Mouse (Mus musculus): ENCODE results near the gene Capn8. TPM values are rescaled to one million over a fixed set of nuclear protein-coding genes. Genes with fewer than 3 reads are reported as not detected.

The Capn8 gene
- polyA plus RNA-seq, 1 experiment from 2014 or later: 0.10 TPM

DNA sequence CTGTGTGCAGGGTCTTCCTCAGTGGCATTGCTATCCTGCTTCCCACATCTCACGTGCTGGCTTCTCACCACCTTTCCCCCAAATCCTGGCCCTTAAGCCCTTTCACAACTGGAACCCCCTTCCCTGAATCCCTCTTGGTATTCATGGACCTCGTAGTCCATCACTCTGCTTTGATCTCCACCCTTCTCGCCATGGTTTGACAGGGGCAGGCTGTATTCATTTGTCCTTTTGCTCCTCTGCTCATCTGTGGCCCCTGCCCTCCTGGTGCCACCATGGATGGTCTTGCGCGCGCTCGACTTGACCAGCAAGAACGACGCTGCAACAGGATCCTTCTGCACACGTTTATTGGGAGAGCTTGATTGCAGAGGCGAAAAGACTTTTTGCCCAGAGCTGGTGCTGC lies 5.3 kb upstream of the Capn8 start:
- H3K9me3 ChIP-seq (replicated peaks): no peaks in the 10 kb centered on the region
- no peak for ATAC-seq
- H3K4me3 ChIP-seq: no peak overlapping the region
- no peak overlapping the region for H3K9ac ChIP-seq
- peaks cover 3% of the 10 kb centered on the region for H3K27me3 ChIP-seq
- no peak overlapping the region for H3K27ac ChIP-seq
- H3K4me2 ChIP-seq: no peak overlapping the region
- H3K36me3 ChIP-seq (ENCODE audit: poor library complexity, severe bottlenecking): no peaks in the 10 kb centered on the region
- WGBS: 85% methylated on average over 11 of the region's 11 CpGs
- H3K4me1 ChIP-seq: 0 out of 2 replicates have a peak, but pooled peaks cover 6% of the 10 kb centered on the region

DNA sequence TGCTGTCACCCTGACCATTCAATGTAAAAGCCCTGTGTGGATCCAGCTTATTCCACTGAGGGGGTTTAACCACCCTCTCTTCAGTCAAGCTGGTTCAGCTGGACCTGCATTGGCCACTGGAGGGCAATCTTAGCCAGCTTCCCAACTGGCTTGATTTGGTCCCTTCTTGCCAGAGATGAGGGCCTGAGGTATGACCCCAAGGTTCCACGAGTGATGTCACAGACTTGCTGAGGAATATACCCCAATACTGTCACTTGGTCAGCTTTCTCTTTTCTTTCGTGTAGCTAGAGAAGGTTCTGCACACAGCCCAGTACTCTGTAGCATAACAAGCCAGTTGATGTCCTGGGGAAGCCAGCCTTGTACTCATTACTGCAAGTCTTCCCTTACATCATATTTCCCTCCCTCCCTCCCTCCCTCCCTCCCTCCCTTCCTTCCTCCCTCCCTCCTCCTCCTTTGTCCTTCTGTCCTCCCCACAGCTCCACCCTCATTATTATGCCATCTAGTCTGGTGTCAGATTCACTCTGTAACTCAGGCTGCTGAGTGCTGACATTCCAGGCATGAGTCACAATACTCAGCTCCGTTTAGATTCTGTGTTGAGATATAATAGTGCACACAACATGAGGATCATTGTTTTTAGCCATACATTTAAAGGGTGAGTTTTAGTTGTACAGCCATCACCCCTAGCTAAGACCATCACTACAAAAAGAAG lies 4.3 kb upstream of the Capn8 start:
- Histone ChIP-seq H3K9me3 (replicated peaks) (no peaks in the 10 kb centered on the region), H3K4me2 (no peak overlapping the region), H3K9ac (no peak overlapping the region), H3K27ac (no peak overlapping the region), H3K4me1 (0 out of 2 replicates have a peak, but pooled peaks cover 6% of the 10 kb centered on the region), H3K4me3 (no peak overlapping the region), H3K27me3 (peaks cover 9% of the 10 kb centered on the region), H3K36me3 (ENCODE audit: poor library complexity, severe bottlenecking) (no peaks in the 10 kb centered on the region)
- 19% methylated on average over 3 of the region's 3 CpGs for WGBS
- peak; percentile 76 for ATAC-seq

DNA sequence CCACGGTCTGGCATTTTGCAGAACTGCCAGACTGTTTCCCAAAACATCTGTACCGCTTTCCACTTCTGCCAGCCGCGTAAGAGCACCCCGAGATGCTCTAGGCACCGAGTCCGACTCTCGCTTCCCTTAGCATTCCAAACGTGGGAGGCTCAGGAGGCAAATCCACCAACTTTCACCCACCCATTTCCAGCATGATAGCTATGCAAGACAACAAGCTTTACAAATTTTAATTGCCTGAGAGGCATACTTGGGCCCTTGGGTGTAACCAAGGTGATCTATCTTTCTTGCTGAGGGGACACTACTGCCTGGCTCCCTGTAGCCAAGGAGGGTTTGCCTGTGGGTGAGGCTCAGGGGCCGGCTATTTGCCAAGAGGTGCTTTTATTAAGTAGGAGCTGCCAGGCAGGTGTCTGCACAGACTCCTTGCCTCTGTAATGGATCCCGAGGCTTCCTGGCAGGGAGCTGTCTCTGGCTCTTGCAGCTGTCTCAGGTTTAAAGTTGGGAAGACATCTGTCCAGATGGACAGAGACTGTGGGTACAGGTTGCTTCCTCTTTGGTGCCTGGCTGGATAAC lies 2.8 kb upstream of the Capn8 start:
- Histone ChIP-seq H3K4me3 (no peak overlapping the region), H3K27ac (no peak overlapping the region), H3K9ac (no peak overlapping the region), H3K36me3 (ENCODE audit: poor library complexity, severe bottlenecking) (no peaks in the 10 kb centered on the region), H3K9me3 (replicated peaks) (no peaks in the 10 kb centered on the region), H3K4me1 (0 out of 2 replicates have a peak, but pooled peaks cover 6% of the 10 kb centered on the region), H3K27me3 (peaks cover 10% of the 10 kb centered on the region), H3K4me2 (no peak overlapping the region)
- WGBS: 74% methylated on average over 11 of the region's 11 CpGs
- no peak for ATAC-seq

DNA sequence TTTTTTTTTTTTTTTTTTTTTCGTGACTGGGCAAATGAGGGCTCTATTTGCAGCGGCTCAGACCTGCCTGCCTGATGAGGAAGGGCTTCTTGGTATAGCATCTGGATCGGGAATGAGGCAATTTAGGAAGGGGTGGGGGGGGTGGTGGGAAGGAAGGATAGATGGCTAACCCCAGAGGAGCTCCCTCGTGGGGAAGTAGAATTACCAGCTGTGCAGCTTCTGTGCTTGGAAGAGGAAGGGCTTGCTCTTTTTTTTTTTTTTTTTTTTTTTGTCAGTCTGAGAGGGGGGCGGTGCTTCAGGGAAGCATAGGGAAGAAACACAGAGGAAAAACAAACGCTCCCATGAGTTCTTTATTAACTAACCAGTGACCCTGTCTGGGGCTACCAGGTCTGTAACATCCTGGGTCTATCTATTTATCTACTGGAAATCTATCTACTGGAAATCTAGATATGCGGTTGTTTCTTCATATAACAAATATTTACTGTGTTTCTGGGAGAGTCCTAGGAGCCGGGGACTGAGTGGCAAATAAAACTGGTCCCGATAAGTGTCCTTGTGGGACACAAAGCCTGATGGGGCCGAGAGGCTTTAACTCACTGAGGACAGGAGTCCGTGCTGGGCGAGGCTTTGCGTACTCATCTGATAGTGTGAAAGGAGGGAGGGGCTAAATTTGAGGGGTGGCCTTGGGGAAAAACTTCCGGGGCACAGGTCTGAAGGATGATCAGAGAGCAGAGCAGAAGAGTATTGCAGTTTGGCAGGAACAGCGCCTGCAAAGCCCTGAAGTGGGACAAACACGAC lies 2.0 kb upstream of the Capn8 start:
- ATAC-seq: no peak
- Histone ChIP-seq H3K27ac (no peak overlapping the region), H3K27me3 (peaks cover 18% of the 10 kb centered on the region), H3K9me3 (replicated peaks) (no peaks in the 10 kb centered on the region), H3K9ac (no peak overlapping the region), H3K36me3 (ENCODE audit: poor library complexity, severe bottlenecking) (no peaks in the 10 kb centered on the region), H3K4me2 (no peak overlapping the region), H3K4me3 (no peak overlapping the region), H3K4me1 (0 out of 2 replicates have a peak, but pooled peaks cover 6% of the 10 kb centered on the region)
- WGBS: 45% methylated on average over 16 of the region's 16 CpGs

DNA sequence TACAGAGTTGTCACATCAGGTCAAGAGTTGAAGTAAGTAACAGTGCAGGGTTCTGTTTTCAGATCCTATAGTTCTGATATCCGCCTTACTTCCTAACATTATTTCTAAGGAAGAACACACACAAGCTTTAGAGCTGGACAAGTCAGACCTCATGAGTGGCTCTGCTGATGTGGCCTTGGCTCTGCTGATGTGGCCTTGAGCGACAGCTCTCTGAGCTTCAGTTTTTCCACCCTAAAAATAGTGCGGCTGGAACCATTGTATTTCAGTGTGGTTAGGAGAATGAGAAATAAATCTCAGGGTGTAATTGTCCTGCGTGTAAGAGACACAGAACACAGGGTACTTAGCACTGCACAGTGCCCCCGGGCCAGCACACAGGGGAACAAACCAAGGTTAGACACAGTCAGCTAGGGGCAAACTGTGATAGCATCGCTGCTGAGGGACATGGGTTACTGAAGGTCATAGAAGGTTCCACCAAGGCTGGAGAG lies 586 bp downstream of the Capn8 start:
- no peaks in the 10 kb centered on the region for H3K9me3 ChIP-seq (replicated peaks)
- 0 out of 2 replicates have a peak, but pooled peaks cover 6% of the 10 kb centered on the region for H3K4me1 ChIP-seq
- 95% methylated on average over 6 of the region's 6 CpGs for WGBS
- no peak overlapping the region for H3K4me2 ChIP-seq
- H3K36me3 ChIP-seq (ENCODE audit: poor library complexity, severe bottlenecking): no peaks in the 10 kb centered on the region
- no peak overlapping the region for H3K9ac ChIP-seq
- peaks cover 18% of the 10 kb centered on the region for H3K27me3 ChIP-seq
- H3K4me3 ChIP-seq: no peak overlapping the region
- ATAC-seq: no peak
- H3K27ac ChIP-seq: no peak overlapping the region

DNA sequence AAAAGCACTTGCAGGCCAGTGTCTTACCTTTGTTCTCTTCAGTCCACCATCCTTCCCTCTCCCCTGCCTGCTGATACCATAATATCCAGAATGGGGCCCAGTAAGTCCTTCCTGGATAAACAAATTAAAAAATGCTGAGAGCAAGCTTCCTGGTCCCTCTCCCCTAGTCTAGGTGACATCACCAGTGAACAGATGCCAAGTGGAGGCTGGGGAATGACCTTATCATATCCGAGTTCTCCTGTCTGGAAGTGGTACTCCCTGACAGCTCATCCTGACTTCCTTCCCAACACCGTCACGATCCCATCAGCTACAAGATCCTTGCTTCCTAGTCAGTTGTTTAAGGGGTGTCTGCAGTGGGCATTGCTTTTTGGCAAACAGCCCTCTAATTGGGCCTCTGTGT lies 6.3 kb downstream of the Capn8 start:
- no peak overlapping the region for H3K27ac ChIP-seq
- H3K4me1 ChIP-seq: peaks cover 26% of the 10 kb centered on the region
- H3K27me3 ChIP-seq: peaks cover 35% of the 10 kb centered on the region
- H3K36me3 ChIP-seq (ENCODE audit: poor library complexity, severe bottlenecking): no peaks in the 10 kb centered on the region
- no peak overlapping the region for H3K9ac ChIP-seq
- no peaks in the 10 kb centered on the region for H3K9me3 ChIP-seq (replicated peaks)
- 79% methylated on average over 3 of the region's 3 CpGs for WGBS
- no peak overlapping the region for H3K4me2 ChIP-seq
- ATAC-seq: no peak
- no peak overlapping the region for H3K4me3 ChIP-seq

DNA sequence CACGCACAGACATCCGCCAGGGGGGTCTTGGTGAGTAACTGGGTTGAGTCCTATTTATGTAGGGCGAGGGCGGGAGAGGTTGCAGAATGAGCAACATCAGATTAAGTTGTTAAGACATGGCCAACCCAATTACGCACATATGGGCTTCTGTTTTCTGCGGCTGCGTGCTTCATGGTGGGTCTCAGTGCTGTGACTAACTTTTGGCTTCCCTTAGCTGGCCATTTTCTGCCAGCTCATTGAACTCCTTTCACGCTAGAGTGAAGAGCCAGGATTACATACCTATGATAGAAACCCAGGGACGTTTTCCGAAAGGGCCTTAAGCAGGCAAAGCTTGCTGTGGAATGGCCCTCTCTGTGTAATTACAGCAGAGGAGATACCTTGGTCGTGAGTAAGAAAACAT lies 7.2 kb downstream of the Capn8 start:
- no peaks in the 10 kb centered on the region for H3K9me3 ChIP-seq (replicated peaks)
- no peaks in the 10 kb centered on the region for H3K36me3 ChIP-seq (ENCODE audit: poor library complexity, severe bottlenecking)
- peaks cover 36% of the 10 kb centered on the region for H3K27me3 ChIP-seq
- H3K9ac ChIP-seq: no peak overlapping the region
- 51% methylated on average over 11 of the region's 11 CpGs for WGBS
- H3K4me1 ChIP-seq: peaks cover 26% of the 10 kb centered on the region
- no peak overlapping the region for H3K4me2 ChIP-seq
- H3K27ac ChIP-seq: no peak overlapping the region
- ATAC-seq: no peak
- no peak overlapping the region for H3K4me3 ChIP-seq

DNA sequence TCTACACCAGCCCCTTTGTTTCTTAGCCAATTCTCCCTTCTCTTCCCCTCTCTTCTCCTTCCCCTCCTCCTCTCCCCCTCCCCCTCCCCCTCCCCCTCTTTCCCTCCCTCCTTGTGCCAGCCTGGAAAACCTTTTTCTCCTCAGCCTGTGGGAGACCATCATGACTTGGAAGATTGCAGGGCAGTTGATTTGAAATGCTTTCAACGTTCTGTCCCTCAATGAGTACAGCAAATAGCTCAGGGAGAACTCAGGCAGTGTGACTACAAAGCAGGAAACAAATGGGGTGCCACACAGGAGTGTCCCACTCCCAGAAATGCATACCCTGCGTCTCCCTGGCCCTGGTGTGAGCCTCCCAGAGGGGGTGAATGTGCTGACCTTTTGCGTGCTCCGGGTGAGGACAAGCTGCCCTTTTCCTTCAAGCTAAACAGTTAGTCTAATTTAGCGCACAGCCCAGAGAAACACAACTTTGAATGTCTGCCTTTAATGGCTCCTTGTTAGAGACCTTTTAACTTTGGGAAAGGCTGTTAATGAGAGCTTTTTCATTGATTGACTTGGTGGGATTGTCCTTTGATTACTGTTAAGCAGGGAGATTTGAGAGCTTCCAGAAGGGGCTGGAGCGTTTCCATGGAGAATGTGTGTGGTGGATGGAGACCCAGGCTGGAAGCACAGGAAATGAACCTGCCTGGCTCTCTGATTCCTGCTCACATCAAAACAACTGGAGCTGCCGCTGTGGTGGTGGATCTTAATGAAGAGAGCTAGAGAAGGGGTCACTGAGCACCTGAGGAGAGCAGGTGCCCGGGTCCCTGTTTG lies 9.3 kb downstream of the Capn8 start:
- peaks cover 44% of the 10 kb centered on the region for H3K27me3 ChIP-seq
- H3K4me1 ChIP-seq: peaks cover 26% of the 10 kb centered on the region
- H3K4me2 ChIP-seq: peak overlapping the region; percentile 0; the same call in 1 of the 2 replicates
- H3K27ac ChIP-seq: peak overlapping the region; percentile 82
- no peaks in the 10 kb centered on the region for H3K36me3 ChIP-seq (ENCODE audit: poor library complexity, severe bottlenecking)
- no peak overlapping the region for H3K4me3 ChIP-seq
- WGBS: 2% methylated on average over 8 of the region's 8 CpGs
- ATAC-seq: peak; percentile 84
- H3K9me3 ChIP-seq (replicated peaks): no peaks in the 10 kb centered on the region
- H3K9ac ChIP-seq: no peak overlapping the region

DNA sequence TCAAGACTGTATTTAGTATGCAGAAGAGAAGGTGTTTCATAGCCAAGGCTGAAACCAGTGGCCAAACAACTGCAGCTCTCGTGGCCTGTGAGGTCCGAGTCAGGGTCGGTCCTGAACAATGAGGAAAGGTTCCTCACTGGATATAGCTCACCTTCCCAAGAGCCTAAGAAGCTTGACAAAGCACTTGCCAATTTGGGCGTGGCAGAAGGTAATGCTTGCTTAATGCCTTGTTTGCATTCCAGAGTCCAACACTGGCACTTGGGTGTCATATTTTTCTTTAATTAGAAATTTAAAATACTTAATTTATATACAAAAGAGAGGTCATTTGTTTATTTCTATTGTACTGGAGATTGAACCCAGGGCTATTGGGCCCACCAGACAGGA lies 9.9 kb downstream of the Capn8 start:
- Histone ChIP-seq H3K4me2 (peak overlapping the region; percentile 0; the same call in 1 of the 2 replicates), H3K4me1 (peaks cover 26% of the 10 kb centered on the region), H3K9ac (no peak overlapping the region), H3K36me3 (ENCODE audit: poor library complexity, severe bottlenecking) (no peaks in the 10 kb centered on the region), H3K27ac (peak overlapping the region; percentile 82), H3K9me3 (replicated peaks) (no peaks in the 10 kb centered on the region), H3K4me3 (no peak overlapping the region), H3K27me3 (peaks cover 49% of the 10 kb centered on the region)
- 11% methylated on average over 4 of the region's 4 CpGs for WGBS
- ATAC-seq: no peak

DNA sequence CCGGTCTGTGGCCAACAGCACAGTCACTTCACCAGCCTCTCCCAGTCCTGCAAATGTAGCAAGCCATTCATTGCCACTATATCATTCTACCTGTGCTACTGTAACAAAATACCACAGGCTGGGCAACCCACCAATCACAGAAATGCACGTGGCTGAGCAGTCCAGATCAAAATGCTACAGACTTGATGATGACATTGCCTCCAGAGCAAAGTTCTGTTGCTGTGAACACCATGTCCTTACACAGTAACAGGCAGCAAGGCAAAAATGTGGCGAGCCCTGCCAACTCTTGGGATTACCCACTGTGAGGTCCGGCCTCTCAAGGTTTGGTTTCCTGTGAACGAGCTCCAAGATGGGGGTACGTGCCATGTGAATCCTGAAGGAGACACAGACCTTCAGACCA lies 19.4 kb downstream of the Capn8 start:
- Histone ChIP-seq H3K27me3 (peaks cover 33% of the 10 kb centered on the region), H3K9ac (no peak overlapping the region), H3K27ac (no peak overlapping the region), H3K36me3 (ENCODE audit: poor library complexity, severe bottlenecking) (no peaks in the 10 kb centered on the region), H3K4me1 (no peaks in the 10 kb centered on the region), H3K9me3 (replicated peaks) (no peaks in the 10 kb centered on the region), H3K4me3 (no peak overlapping the region), H3K4me2 (no peak overlapping the region)
- ATAC-seq: no peak
- WGBS: 87% methylated on average over 6 of the region's 6 CpGs

DNA sequence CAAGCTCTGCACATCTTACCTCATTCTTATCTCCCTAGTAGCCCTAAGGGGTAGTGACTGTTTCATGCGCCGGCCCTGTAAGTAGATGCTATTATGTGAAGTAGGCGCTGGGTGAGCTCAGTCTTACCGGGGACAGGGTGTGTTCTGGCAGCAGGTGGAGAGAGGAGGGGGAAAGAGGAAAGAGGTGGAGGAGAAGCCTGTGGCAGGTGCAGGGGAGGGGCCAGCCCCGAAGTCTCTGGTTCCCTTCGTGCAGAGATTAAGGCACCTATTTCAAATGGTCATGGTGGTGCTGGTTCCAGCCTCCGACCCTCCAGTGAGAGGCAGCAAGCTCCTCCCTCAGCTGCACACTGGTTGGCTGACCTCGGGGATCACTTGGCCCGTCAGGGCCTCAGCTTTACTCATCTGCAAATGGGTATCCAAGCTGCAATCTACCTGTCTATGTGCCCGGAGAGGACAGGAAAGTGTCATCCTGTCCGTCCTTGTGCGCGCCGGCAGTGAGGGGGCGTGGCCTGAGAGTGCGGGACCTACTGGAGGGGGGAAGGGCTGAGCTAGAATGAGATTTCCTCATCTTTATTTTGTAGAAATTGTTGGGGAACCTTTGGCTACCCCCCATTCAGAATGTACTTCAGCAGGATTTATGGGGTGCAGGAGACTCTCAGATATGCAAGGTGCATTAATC lies 20.5 kb downstream of the Capn8 start:
- Histone ChIP-seq H3K27ac (no peak overlapping the region), H3K9me3 (replicated peaks) (no peaks in the 10 kb centered on the region), H3K4me3 (no peak overlapping the region; the same call in 1 of the 2 replicates), H3K4me1 (no peaks in the 10 kb centered on the region), H3K27me3 (peaks cover 26% of the 10 kb centered on the region), H3K36me3 (ENCODE audit: poor library complexity, severe bottlenecking) (no peaks in the 10 kb centered on the region), H3K4me2 (peak overlapping the region; percentile 55), H3K9ac (peak overlapping the region; percentile 38; the same call in 1 of the 2 replicates)
- ATAC-seq: peak; percentile 24; the same call in 1 of the 2 replicates
- 17% methylated on average over 16 of the region's 16 CpGs for WGBS

Data from forebrain, embryonic 13.5 days (tissue).